In the genomic region with DNA sequence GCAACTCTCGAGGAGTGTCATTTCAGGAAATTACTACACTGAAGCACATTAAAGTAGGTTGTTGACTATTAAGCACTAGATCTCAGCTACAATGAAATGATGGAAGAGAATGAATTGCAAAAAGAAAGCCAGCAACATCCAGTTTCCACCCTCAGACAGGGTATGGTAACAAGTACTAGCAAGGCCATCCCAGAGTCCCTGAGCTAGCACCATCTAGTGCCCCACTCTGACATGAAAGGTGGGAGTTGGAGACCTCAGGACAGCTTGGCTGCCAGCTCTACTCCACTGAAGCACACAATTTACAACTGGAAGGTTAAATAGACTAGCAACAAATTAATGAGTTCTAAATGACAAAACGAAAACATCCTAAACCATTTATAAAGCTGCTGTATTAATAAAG, we compare ENCODE assay signal across 24 mouse cellular contexts. TPM values are rescaled to one million over a fixed set of nuclear protein-coding genes. Genes with fewer than 3 reads are reported as not detected.
DNase-seq lines count a peak whose midpoint lies in the region; ATAC-seq and TF ChIP-seq lines count a peak whose summit lies in the region.
"Had no signal": no experiment of that assay in that cellular context is flagged by ENCODE, and none has a peak within 500 bp of the region (broad histone marks: within the 10 kb centered on the region; RNA-seq: fewer than 3 reads in every experiment).

No protein-coding gene starts in this region.

- WGBS in heart, embryonic 11.5 days (ENCODE audit: insufficient replicate concordance) = 82% methylated on average over 2 of the region's 2 CpGs
- 91% methylated on average over 2 of the region's 2 CpGs for WGBS in heart, embryonic 16.5 days
- 62% methylated on average over 2 of the region's 2 CpGs for WGBS in kidney, postnatal 0 days

- DNase-seq in heart, adult 11 months = peak; percentile 63
- no peak for DNase-seq in heart, postnatal 14 days
- DNase-seq in kidney, postnatal 0 days (ENCODE audit: low spot score) = peak; percentile 43
- DNase-seq in kidney, postnatal 10 days = no peak
- no peak for DNase-seq in frontal cortex, postnatal 36 days (ENCODE audit: low spot score in 2 of 2)
- DNase-seq: adrenal gland, adult 2 months; cerebellum, adult 11 months; cerebellum, postnatal 10 days; forebrain, postnatal 0 days; kidney, postnatal 4 days; liver, embryonic 13.5 days; lung, adult 2 months; lung, postnatal 14 days; thymus, adult 2 months; thymus, postnatal 4 days had no signal

- H3K9me3 ChIP-seq in heart, embryonic 11.5 days (replicated peaks; ENCODE audit: control insufficient read depth, low read length) = no peaks in the 10 kb centered on the region
- H3K9me3 ChIP-seq in heart, embryonic 16.5 days (replicated peaks; ENCODE audit: control insufficient read depth, low read length) = no peaks in the 10 kb centered on the region
- no peaks in the 10 kb centered on the region for H3K9me3 ChIP-seq in kidney, postnatal 0 days (replicated peaks; ENCODE audit: low read length)
- H3K9me3 ChIP-seq: hindbrain, embryonic 10.5 days; intestine, embryonic 15.5 days; liver, embryonic 13.5 days; midbrain, embryonic 12.5 days had no signal

- peak; percentile 20; the same call in 1 of the 2 replicates for TF ChIP-seq CTCF in kidney, postnatal 0 days (IDR thresholded peaks at IDR 0.05; ENCODE audit: low read depth)

- H3K36me3 ChIP-seq in heart, embryonic 11.5 days (ENCODE audit: control insufficient read depth, insufficient read depth, low read length) = peaks cover 3% of the 10 kb centered on the region; the same call in 1 of the 2 replicates
- peaks cover 16% of the 10 kb centered on the region for H3K36me3 ChIP-seq in heart, embryonic 16.5 days (ENCODE audit: control insufficient read depth, insufficient read depth)
- peaks cover 9% of the 10 kb centered on the region; the same call in 1 of the 2 replicates for H3K36me3 ChIP-seq in kidney, postnatal 0 days (ENCODE audit: insufficient read depth, low read length)

- H3K27ac ChIP-seq in heart, embryonic 11.5 days (ENCODE audit: low read depth, low read length) = no peak overlapping the region; the same call in 1 of the 2 replicates
- peak overlapping the region; percentile 59 for H3K27ac ChIP-seq in heart, embryonic 16.5 days (ENCODE audit: low read length)
- no peak overlapping the region for H3K27ac ChIP-seq in kidney, postnatal 0 days
- H3K27ac ChIP-seq: hindbrain, embryonic 10.5 days; intestine, embryonic 15.5 days; liver, embryonic 13.5 days; midbrain, embryonic 12.5 days had no signal

- H3K4me2 ChIP-seq in heart, embryonic 11.5 days = no peak overlapping the region
- no peak overlapping the region for H3K4me2 ChIP-seq in heart, embryonic 16.5 days (ENCODE audit: low read depth, low read length)
- H3K4me2 ChIP-seq in kidney, postnatal 0 days (ENCODE audit: low read length) = no peak overlapping the region
- H3K4me2 ChIP-seq: intestine, embryonic 15.5 days; liver, embryonic 13.5 days; midbrain, embryonic 12.5 days had no signal

- intact Hi-C loops in heart, postnatal 14 days (cut with DNase I) = no loop called here

- no peak for ATAC-seq in heart, embryonic 11.5 days (replicated peaks; ENCODE audit: insufficient number of reproducible peaks, low FRiP score, low TSS enrichment)
- ATAC-seq in heart, embryonic 16.5 days (replicated peaks; ENCODE audit: extremely low read depth, insufficient read depth, low FRiP score) = no peak
- 0 out of 2 replicates have a peak, but pooled peaks have one; percentile 36 for ATAC-seq in kidney, postnatal 0 days (replicated peaks; ENCODE audit: low FRiP score, low read depth)
- ATAC-seq: CD4-positive, CD25-positive, alpha-beta regulatory T cell, adult 4 months; forebrain, postnatal 0 days; hindbrain, embryonic 16.5 days; intestine, embryonic 15.5 days had no signal

- no peak overlapping the region for H3K4me3 ChIP-seq in heart, embryonic 11.5 days (ENCODE audit: low read depth, low read length)
- no peak overlapping the region for H3K4me3 ChIP-seq in heart, embryonic 16.5 days (ENCODE audit: low read length)
- H3K4me3 ChIP-seq in kidney, postnatal 0 days (replicated peaks; ENCODE audit: low read depth, low read length) = no peak overlapping the region
- H3K4me3 ChIP-seq: hindbrain, embryonic 10.5 days; intestine, embryonic 15.5 days; liver, embryonic 13.5 days; midbrain, embryonic 12.5 days had no signal

- H3K9ac ChIP-seq in heart, embryonic 11.5 days (ENCODE audit: low read depth, low read length) = no peak overlapping the region
- H3K9ac ChIP-seq in heart, embryonic 16.5 days (ENCODE audit: low read length) = no peak overlapping the region
- H3K9ac ChIP-seq in kidney, postnatal 0 days (ENCODE audit: low read depth, low read length) = no peak overlapping the region
- H3K9ac ChIP-seq: forebrain, postnatal 0 days; intestine, embryonic 15.5 days; liver, embryonic 13.5 days; midbrain, embryonic 12.5 days had no signal

- H3K27me3 ChIP-seq in heart, embryonic 11.5 days (ENCODE audit: control insufficient read depth, insufficient read depth, low read length) = no peaks in the 10 kb centered on the region
- no peaks in the 10 kb centered on the region for H3K27me3 ChIP-seq in heart, embryonic 16.5 days (ENCODE audit: control insufficient read depth, insufficient read depth, low read length)
- H3K27me3 ChIP-seq in kidney, postnatal 0 days (ENCODE audit: insufficient read depth, low read length) = no peaks in the 10 kb centered on the region
- H3K27me3 ChIP-seq: intestine, embryonic 15.5 days; liver, embryonic 13.5 days; midbrain, embryonic 12.5 days had no signal

- H3K4me1 ChIP-seq in heart, embryonic 11.5 days (ENCODE audit: control insufficient read depth, insufficient read depth, low read length) = peaks cover 5% of the 10 kb centered on the region
- peaks cover 4% of the 10 kb centered on the region; the same call in 1 of the 2 replicates for H3K4me1 ChIP-seq in heart, embryonic 16.5 days (ENCODE audit: control insufficient read depth, insufficient read depth, low read length)
- H3K4me1 ChIP-seq in kidney, postnatal 0 days (replicated peaks; ENCODE audit: insufficient read depth, low read length) = no peaks in the 10 kb centered on the region
- H3K4me1 ChIP-seq: intestine, embryonic 15.5 days; midbrain, embryonic 12.5 days had no signal

RNA-seq across cellular contexts. Expression of gene Nexn, which starts 11.8 kb away (rescaled TPM):
- polyA plus RNA-seq in heart, embryonic 11.5 days (2014; fragmentation: Nextera tagmentation; extraction: Ambion mirVana) = 165 and 210 TPM in 2 replicates
- 224 and 231 TPM in 2 replicates for polyA plus RNA-seq in heart, embryonic 16.5 days (2015; fragmentation: Nextera tagmentation; extraction: Ambion mirVana)
- 100 to 1,000 TPM; 297 to 301 TPM for total RNA-seq in heart, postnatal 14 days (2021)
- polyA plus RNA-seq in kidney, postnatal 0 days (2015; fragmentation: Nextera tagmentation; extraction: Ambion mirVana) = 15.8 and 18.1 TPM in 2 replicates
- total RNA-seq: megakaryocyte progenitor cell, adult 5-6 weeks; monocyte, adult 5-6 weeks had no signal
- polyA plus RNA-seq: adrenal gland, adult 2 months had no signal

Comparison
In these comparisons a context has a peak if more than half of its experiments do, and no peak if none do; other contexts are left out.
1. DNase-seq: peak in heart, adult 11 months (single experiment) and kidney, postnatal 0 days (single experiment); none in heart, postnatal 14 days (0 of 2), kidney, postnatal 10 days (single experiment) and frontal cortex, postnatal 36 days (0 of 2).